Mouse (Mus musculus) kidney, adult 9 months (tissue): ENCODE measurements around the gene Baiap2.
A peak's percentile ranks its signal among the peaks of the same experiment; 100 is the strongest.

ENCODE experiments used
- DNase-seq: peaks from one replicate; pipeline ENCODE4 v3.0.0; 2022

Gene Baiap2

GRCm38 (mm10) chr11:119942727-119943427 lies at the start of gene Baiap2:
Gene Baiap2 (plus strand): TSS chr11:119942763.
- peak; percentile 98 for DNase-seq

- DNase-seq: no peak
Observed at GRCm38 (mm10) chr11:119893667-119894236, 48.8 kb upstream of the Baiap2 start.

- peak; percentile 21 for DNase-seq
Observed at GRCm38 (mm10) chr11:119894634-119895033, 47.9 kb upstream of the Baiap2 start.

- no peak for DNase-seq
Observed at GRCm38 (mm10) chr11:119897041-119897440, 45.5 kb upstream of the Baiap2 start.

GRCm38 (mm10) chr11:119898976-119899375 lies 43.6 kb upstream of the Baiap2 start:
- DNase-seq: no peak

GRCm38 (mm10) chr11:119901174-119901573 lies 41.4 kb upstream of the Baiap2 start:
- DNase-seq: no peak

- no peak for DNase-seq
Observed at GRCm38 (mm10) chr11:119902891-119903290, 39.7 kb upstream of the Baiap2 start.

GRCm38 (mm10) chr11:119904621-119905286 lies 37.8 kb upstream of the Baiap2 start:
- DNase-seq: peak; percentile 70

GRCm38 (mm10) chr11:119905794-119906193 lies 36.8 kb upstream of the Baiap2 start:
- no peak for DNase-seq

GRCm38 (mm10) chr11:119907006-119907650 lies 35.4 kb upstream of the Baiap2 start:
- DNase-seq: no peak

- no peak for DNase-seq
Observed at GRCm38 (mm10) chr11:119907711-119908110, 34.9 kb upstream of the Baiap2 start.

GRCm38 (mm10) chr11:119909436-119909835 lies 33.1 kb upstream of the Baiap2 start:
- DNase-seq: peak; percentile 71

- no peak for DNase-seq
Observed at GRCm38 (mm10) chr11:119912845-119913244, 29.7 kb upstream of the Baiap2 start.

GRCm38 (mm10) chr11:119913291-119913934 lies 29.1 kb upstream of the Baiap2 start, which contains the start of gene Chmp6:
Gene Chmp6 (plus strand): TSS chr11:119913441.
- peak; percentile 91 for DNase-seq

- DNase-seq: no peak
Observed at GRCm38 (mm10) chr11:119913935-119914314, 28.6 kb upstream of the Baiap2 start.

GRCm38 (mm10) chr11:119914381-119914780 lies 28.2 kb upstream of the Baiap2 start:
- DNase-seq: no peak

GRCm38 (mm10) chr11:119915666-119916065 lies 26.9 kb upstream of the Baiap2 start:
- peak; percentile 74 for DNase-seq

- peak; percentile 94 for DNase-seq
Observed at GRCm38 (mm10) chr11:119916102-119916790, 26.3 kb upstream of the Baiap2 start.

GRCm38 (mm10) chr11:119916834-119917469 lies 25.6 kb upstream of the Baiap2 start:
- DNase-seq: peak; percentile 90

- peak; percentile 54 for DNase-seq
Observed at GRCm38 (mm10) chr11:119918521-119918920, 24.0 kb upstream of the Baiap2 start.

GRCm38 (mm10) chr11:119919432-119919831 lies 23.1 kb upstream of the Baiap2 start:
- DNase-seq: peak; percentile 60

GRCm38 (mm10) chr11:119919897-119920296 lies 22.7 kb upstream of the Baiap2 start:
- peak; percentile 79 for DNase-seq
